Mouse (Mus musculus): Measurements from ENCODE around the gene Rps27a. TPM values are rescaled to one million over a fixed set of nuclear protein-coding genes. Genes with fewer than 3 reads are reported as not detected.

The Rps27a gene
- polyA plus RNA-seq (2017; shearing (Covaris generic)), result 539 TPM

GRCm38 (mm10) chr11:29547752-29548503 is at the start of gene Rps27a, which contains the start of gene Clhc1:
Rps27a (minus strand) TSS chr11:29548109.
Clhc1 (plus strand) TSS chr11:29547950.

GRCm38 (mm10) chr11:29525988-29526794 is 21.7 kb downstream of the Rps27a start, which contains the start of gene Mtif2:
Mtif2 (plus strand) TSS chr11:29526408.

GRCm38 (mm10) chr11:29514682-29515412 is 33.1 kb downstream of the Rps27a start, which contains the start of gene Prorsd1:
Prorsd1 (minus strand) TSS chr11:29515033.

Other genes starting within 250 kb of the Rps27a start
- gene Ccdc88a, start 174.5 kb downstream of the Rps27a start, polyA plus RNA-seq (2017; shearing (Covaris generic)), result 0.48 TPM
- gene Prorsd1, start 33.1 kb downstream of the Rps27a start, polyA plus RNA-seq (2017; shearing (Covaris generic)), result 43.3 TPM
- 63.5 TPM for gene Mtif2, start 21.7 kb downstream of the Rps27a start, polyA plus RNA-seq (2017; shearing (Covaris generic))
- 1.5 TPM for gene Clhc1, start 159 bp downstream of the Rps27a start, polyA plus RNA-seq (2017; shearing (Covaris generic))
- 8.8 TPM for gene Rtn4, start 144.8 kb upstream of the Rps27a start, polyA plus RNA-seq (2017; shearing (Covaris generic))